Mouse (Mus musculus) WW6 (cell line): ENCODE results near the gene 4632433K11Rik.
"Not testable (repeated sequence)": the region's sequence is repeated elsewhere in the genome, so short reads cannot be mapped to it uniquely, and the experiment has no call there.

Experiments used
- DNase-seq: peaks from one replicate; pipeline ENCODE4 v3.0.0-alpha.2; 2013; ENCODE audit warnings: low read depth, low spot score

The 4632433K11Rik gene

DNA sequence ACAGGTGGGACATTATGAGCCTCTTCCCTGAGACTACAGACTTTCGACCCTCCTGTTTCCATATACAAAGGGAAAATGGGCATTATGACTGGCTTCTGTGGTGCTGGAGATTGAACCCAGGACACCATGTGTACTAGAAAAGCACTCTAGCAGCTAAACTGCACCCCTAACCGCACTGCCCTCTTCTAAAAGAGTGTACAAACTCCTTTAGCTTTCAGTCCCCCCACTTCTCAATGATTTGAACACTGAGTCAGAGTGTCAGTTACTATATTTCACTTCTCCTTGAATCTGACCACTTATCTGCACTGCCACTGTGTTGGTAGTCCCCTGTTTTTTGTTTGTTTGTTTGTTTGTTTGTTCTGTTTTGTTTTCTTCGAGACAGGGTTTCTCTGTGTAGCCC is at the start of gene 4632433K11Rik:
4632433K11Rik (plus strand) TSS at position 301 of the 400 bp plus-strand sequence.
- DNase-seq, result no peak

DNA sequence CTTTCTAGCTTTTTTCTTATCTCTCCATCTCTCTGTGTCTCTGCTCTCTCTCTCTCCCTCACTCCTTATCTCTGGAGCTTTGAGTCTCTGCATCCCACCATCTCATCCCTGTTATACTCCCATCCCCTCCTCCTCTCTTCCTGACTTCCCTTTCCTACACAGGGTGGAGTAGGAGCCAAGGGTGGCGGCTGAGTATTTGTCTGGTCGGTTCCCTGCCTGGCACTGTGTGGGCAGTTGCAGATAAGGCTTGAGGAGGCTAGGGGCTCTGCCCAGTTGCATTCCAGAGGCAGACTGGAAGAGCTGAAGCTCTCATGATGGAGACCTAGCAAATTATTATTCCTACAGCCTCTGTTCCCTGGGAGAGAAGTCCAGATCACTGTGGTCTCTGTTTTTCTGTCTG is 45.7 kb upstream of the 4632433K11Rik start:
- DNase-seq, result no peak

DNA sequence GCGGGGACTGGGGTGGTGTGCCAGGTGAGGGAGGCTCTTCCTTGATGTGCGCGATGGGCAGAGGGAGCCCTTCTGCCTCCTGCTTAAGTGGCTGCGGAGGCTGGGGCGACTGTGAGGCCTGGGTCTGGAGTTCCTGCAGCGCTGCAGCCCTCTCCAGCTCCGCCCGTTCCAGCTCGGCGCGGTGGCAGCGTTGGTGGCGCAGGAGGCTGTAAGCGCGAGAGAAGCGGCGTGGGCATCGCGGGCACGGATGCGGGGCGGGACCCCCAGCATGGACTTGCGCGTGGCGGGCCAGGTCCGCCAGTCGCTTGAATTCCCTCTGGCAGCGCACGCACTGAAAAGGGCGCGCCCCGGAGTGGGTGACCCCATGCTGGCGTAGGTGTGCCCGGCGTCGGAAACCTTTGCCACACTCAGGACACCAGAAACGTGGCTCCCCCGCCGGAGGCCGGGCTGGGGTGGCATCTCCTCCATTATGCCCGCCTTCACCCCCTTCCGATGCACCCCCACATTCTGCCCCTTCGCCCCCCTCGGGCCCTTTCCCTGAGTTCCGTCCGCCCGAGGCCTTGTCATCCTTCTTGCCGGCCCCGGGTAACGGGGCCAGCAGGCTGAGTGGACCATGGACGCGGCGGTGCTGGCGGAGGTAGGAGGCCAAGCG is 40.4 kb upstream of the 4632433K11Rik start:
- no peak for DNase-seq

DNA sequence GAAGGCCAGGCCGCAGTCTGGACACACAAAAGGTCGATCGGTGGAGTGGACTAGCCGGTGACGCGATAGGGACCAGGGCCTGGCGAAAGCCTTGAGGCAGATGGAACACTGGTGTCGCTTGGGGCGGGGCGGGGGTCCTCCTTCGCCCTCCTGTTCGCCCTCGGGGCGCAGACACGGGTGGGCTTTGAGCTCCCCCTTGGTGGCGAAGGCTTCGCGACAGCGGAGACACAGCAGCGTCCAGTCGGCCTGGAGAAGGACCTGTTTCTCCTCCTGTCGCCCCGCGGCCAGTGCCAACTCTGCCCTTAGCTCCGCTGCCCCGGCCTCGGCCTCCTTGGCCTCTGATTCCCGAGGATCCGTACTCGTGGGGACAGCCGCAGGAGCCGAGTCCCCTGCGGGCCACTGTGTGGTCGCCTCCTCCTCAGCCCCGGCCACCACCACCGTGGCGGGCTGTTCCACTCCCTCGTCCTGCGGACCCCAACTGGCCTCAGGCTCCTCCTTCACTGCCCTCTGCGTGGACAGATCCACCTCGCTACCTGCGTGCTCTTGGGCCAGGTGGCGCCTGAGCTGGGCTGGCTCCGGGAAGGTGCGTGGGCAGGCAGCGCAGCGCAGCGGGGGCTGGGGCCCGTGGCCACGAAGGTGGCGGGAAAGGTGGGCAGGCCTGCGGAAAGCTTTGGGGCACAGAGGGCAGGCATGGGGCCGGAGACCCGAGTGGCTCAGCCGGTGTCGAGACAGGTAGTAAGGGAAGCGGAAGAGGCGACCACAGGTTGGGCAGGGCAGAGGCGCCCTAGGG is 39.7 kb upstream of the 4632433K11Rik start:
- DNase-seq, result no peak

DNA sequence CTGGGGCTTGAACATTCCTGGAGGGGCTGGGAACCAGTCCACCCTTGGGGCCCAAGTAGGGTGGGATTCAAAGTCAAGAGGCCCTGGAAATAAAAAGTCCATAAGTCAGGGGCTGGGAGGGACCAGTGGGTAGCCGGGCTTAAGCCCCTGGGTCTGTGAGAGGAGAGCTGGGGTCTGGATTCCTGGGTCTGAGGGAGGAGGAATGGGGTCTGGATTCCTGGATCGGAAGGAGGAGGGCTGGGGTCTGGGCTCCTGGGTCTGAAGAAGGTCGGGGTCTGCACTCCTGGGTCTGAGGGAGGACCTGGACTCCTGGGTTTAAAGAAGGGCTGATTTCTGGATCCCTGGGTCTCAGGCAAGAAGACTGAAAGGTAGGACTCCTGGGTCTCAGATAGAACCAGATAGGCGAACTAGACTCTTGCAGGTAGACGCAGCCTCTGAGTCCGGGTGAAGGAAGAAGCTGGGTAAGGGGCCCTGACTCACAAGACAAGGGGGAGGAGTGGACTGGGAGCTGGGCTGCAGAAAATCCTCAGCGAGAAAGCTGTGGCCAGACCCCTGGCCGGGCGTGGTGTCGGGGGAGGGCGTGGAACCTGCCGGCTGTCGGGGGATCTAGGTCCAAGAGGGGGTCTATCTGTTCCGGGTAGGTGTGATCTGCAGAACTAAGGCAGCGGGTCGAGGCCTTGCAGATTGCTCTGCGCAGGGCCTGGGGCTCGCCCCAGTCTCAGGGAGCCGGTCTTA is 38.5 kb upstream of the 4632433K11Rik start:
- DNase-seq, result no peak

DNA sequence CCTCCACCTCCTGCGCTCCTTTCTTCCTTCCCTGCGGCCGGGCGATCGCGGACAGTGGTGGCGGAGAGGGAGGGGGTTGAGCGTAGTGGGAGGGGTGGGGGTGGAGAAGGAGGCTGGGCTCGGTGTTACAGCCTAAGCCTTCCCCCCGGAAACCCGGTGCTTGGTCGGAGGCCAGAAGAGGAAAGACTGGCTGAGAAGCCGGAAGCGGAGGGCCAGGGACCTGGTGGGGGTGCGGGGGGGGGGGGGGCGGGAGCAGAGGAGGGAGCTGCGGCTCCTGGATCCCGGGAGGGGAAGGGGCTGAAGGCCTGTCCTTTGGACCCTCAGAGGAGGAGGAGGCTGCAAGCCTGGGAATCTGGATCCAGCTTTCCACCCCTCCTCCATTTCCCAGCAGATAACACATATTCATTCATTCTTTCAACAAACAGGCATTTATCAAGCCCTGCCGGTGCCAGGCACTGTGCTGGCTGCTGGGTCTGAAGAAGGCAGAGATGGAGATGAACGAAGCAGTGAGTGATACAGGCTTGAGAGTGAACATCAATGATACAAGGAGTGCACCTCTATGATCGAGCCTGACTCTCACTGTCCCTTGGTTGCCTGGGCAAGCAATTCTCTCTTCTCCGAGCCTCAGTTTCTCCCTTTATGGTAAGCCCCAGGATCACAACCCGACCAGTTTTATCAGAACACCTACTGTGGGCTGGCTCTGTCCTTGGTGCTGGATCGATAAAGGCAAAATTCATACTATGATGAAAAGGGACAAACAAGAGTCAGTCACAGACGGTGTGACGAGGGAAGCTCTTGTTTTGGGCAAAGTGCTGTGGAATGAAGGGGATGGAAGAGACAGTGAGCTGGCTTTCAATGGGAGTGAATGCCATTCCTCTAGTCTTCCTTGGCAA is 37.7 kb upstream of the 4632433K11Rik start, which contains the start of gene Zfp579:
Zfp579 (minus strand) TSS at position 156 of the 893 bp plus-strand sequence.
- DNase-seq, result peak; percentile 73

DNA sequence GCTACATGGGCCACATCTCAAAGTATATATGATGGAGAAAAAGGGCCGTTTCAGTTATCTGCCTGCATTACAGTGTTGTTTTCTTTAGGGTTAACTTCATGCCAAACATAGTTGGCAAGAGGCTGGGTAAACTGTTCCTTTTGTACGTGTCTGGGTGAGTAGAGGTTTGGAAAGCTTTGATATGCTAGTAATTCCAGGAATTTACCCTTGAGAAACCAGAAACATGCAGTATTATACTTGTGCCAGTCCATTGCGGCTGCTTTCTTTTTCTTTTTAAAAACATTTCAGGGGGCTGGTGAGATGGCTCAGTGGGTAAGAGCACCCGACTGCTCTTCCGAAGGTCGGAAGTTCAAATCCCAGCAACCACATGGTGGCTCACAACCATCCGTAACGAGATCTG is 37.0 kb upstream of the 4632433K11Rik start:
- DNase-seq, result no peak

DNA sequence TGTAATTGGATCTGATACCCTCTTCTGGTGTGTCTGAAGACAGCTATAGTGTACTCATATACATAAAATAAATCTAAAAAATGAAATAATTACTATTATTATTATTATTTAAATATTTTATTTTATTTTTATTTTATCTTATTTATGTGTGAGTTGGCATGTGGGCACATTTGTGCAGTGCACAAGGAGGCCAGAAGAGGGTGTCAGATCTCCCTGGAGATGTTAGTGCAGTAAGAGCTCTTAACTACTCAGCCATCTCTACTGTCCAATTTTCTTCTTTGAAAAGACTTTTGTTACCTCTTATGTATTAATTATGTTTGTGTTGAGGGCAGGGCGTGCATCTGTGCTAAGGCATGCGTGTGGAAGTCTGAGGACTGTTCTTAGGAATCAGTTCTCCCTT is 34.0 kb upstream of the 4632433K11Rik start:
- DNase-seq, result no peak

DNA sequence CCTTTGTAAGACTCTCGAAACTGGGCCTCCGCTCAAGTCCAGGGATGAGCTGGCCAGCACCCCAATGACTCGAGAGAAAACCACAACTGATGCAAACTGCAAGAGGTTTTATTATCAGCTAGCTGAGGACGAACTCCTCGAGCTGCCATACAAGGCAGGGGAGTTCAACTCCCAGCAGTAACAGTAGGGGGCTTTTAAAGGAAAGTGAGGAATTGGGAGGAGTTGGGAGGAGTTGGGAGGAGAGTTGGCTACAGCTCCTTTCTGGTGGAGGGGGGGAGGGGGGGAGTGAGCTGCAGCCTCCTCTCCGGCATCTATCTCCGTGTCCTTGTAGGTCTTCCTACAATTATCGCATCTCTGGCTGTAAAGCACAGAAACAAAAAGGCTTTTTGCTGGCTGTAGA is 31.0 kb upstream of the 4632433K11Rik start:
- DNase-seq, result not testable (repeated sequence)

DNA sequence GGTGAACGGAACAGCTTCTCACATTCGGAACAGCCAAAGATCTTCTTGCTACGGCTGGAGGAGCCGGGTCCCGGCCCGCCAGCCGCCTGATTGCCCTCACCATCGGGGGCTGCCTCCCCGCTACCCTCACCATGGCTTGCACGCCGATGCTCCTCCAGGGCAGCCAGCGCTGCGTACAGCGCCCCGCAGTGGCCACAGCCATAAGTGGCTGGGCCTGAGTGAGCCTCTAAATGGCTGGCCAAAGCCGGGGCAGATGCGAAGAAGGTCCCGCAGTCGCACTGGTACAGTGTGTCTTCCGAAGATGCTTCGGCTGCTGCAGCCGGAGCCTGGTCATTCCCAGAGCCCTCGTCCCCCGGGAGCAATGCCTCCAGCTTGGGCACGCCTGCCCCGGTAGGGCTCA is 25.7 kb upstream of the 4632433K11Rik start:
- DNase-seq, result no peak

DNA sequence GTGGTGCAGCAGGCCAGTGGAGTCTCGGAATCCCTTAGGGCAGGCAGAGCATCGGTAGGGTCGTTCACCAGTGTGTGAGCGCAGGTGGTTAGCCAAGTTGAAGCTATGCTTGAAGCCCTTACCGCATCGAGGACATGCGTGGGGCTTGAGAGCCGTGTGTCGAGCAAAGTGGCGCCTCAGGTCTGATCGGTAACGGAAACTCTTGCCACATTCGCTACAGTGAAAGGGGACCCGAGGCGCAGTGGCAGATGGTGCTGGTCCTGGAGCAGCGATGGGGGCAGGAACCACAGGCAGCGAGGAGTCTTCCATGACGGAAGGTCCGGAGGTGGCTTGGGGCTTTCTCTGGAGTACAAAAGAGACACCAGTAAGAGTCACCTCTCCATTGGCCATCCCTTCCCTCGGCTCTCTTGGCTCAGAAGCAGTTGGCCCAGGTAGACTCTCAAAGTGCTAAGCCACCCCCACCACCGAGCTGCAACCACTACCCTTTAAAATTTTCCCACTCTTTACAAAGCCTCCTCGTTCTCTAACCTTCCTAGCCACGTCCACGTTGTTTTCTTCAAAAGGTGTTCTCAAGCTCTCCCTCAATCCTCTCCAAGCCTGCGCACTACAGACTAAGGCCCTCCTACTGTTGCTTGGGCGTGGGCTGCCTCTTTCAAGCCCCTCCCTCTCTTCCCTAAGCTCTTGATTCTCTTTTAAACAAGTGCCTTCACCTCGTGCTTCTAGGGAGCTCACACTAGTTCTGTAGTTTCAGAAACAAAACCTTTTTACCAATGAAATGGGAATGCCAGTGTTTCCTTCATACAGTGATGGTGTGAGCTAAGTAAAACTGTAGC is 21.0 kb upstream of the 4632433K11Rik start:
- no peak for DNase-seq

DNA sequence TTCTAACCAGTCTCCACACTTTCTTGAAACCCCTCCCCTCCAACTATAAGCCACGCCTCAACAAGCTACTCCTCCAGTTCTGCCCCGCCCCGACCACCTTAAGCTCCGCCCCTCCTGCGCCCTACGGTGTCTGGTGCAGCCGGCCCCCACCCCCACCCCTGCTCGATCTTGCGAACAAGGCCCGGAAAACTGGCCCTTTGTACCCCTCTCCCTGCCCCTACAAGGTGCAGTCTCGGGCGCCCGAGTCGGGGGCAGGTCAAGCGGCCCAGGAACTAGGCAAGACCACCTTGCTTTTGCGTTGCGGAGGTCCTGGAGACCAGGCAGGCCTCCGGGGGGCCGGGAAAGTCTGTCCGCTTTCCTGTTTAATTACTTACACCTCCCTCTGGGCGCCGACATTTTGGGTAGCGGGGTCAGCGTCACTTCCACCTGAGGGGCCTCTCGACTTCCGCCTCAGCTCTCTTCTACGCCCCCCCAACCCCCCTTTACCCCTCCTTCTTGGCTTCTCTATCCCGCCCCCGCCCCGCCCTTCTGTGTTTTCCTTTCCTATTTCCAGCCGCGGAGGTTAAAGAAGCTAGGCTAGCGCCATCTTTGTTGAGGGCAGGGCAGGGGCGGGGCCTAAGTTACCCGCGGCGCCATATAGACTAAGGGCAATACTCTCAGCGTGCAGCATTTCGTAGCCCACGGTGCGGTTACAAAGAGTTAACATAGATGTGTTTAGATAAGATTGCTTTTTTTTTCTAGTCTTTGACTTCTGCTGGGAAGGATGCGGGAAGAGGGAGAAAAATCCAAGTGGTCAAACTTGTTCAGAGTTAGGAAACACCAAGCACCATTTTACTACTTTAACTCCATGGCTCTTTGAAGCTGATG is 19.4 kb upstream of the 4632433K11Rik start, which contains the start of the genes Zfp524 and Fiz1:
Zfp524 (plus strand) TSS at position 165 of the 867 bp plus-strand sequence.
Fiz1 (minus strand) TSS at position 447 of the 867 bp plus-strand sequence.
- no peak for DNase-seq

DNA sequence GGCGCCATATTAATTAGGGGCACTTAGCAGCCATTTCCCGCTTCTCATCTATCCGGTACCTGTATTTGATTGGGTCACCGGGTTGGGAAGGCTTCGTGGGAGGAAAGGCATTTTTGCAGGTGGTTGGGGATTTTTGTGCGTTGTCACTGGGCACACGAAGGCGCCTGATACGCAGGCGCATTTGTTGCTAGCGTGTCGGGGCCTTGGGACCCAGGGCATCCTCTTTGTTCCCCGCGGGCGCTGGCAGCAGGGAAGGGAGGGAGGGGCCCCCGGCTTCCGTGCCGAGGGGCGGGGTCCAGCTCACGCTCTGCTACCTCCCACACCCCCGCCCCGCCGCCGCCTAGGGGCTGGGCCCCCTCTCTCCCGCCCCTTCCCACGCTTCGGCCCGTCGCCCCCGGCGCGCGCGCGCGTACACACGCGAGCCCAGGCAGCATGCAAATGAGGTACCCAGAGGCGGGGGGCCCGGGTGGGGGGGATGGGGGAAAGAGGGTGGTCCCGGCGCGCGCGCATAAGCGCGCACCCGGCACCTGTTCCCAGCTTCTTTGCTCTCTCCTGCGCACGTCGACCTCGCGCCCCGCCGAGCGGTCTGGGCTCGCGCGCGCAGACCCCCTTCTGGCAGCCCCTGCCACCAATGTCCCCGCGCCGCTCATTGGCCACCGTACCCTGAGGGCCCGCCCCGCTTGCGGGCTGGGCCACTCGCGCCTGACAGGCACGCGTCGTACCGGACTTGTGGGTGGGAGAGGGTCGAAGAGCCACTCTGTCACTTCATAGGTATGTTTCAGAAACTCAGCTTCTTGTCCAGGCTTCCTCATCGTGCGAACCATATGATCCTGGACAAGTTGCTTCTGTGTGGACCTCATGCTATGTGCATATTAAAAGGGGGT is 18.6 kb upstream of the 4632433K11Rik start, which contains the start of gene Gm44973:
Gm44973 (plus strand) TSS at position 379 of the 884 bp plus-strand sequence.
- DNase-seq, result no peak

DNA sequence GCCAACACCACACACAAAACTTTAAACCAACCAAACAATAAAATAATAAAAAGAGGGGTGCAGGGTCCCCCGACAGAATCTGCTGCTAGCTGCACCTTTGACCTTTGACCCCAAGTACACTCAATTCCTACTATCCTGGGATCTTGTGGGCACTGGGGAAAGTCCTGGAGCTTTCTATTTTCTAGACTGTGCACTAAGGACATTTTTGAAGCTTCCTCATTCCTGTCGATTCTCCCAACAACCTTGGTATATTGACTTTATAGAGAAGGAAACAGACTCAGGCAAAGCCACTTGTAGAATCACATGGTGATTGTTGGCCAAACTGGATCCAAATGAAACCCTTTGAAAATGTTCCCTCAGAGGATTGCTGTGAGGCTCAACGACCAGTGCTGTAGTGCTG is 17.9 kb upstream of the 4632433K11Rik start:
- no peak for DNase-seq

DNA sequence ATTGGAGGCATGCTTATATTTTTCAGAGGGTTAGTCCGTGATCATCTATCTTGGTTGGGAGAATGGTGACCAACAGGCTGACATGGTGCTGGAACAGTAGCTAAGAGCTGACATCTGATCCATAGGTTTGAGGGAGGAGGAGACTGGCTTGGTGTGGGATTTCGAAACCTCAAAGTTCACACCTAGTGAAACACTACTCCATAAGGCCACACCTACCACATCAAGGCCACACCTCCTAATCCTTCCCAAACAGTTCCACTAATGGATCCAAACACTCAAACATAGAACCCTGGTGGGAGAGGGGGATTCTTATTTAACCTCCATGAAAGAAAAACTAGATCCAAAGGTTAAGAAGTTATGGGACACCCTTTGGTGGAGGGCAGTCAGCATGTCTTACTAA is 17.0 kb upstream of the 4632433K11Rik start:
- no peak for DNase-seq

DNA sequence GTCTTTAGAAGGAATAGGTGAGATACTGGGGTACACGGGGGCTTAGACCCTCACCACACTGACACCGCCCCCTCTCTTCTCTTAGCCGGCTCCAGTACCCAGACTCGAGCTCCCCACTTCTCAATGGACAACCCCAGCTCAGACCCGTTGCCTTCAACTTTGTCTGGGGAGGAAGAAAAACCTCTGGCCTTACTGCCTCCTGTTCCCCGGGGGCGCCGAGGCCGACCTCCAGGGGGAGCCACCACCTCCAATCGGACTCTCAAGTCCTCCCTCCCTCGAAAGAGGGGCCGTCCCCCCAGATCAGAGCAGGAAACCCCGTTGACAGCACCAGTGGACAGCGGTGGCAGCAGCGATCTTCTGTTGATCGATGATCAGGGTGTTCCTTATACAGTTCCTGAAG is 16.6 kb upstream of the 4632433K11Rik start:
- no peak for DNase-seq

DNA sequence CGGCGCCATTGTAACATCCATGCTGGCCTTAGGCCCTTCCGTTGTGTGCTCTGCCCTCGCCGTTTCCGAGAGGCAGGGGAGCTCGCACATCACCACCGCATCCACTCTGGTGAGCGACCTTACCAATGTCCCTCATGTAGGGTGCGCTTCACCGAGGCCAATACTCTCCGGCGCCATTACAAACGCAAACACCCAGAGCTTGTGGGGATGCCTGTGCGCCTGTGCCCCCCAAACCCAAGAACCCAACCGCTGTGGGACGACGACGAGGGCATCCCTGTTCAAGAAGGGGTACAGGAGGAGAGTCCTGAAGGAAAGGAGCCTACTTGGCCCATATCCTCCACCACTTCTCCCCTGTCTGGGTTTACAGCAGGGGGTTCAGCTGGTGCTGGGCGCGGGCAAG is 16.0 kb upstream of the 4632433K11Rik start:
- no peak for DNase-seq

DNA sequence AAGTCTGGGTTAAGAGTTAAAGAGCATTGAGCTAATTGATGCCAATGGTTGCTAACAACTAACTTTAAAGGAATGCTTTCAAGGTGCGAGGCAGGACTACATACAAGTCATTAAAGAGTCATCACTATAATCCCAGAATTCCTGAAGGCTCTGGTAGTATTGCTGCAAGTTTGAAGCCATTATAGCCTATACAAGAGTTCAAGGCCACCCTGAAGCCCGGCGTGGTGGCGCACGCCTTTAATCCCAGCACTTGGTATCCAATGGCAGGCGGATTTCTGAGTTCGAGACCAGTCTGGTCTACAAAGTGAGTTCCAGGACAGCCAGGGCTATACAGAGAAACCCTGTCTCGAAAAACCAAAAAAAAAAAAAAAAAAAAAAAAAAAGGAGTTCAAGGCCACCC is 14.3 kb upstream of the 4632433K11Rik start:
- DNase-seq, result not testable (repeated sequence)
